Mouse (Mus musculus): ENCODE results near the gene Spop.

Gene Spop

GRCm38 (mm10) chr11:95417341-95417740, 3.5 kb downstream of the Spop start:
- DNase-seq (ENCODE audit: low spot score) = no peak

GRCm38 (mm10) chr11:95420880-95421435, 7.1 kb downstream of the Spop start:
- DNase-seq (ENCODE audit: low spot score) = no peak

GRCm38 (mm10) chr11:95423505-95423904, 9.6 kb downstream of the Spop start:
- no peak for DNase-seq (ENCODE audit: low spot score)

- DNase-seq (ENCODE audit: low spot score) = no peak
Observed at GRCm38 (mm10) chr11:95431344-95431743, 17.5 kb downstream of the Spop start.

GRCm38 (mm10) chr11:95432194-95432593, 18.3 kb downstream of the Spop start:
- DNase-seq (ENCODE audit: low spot score) = no peak

- DNase-seq (ENCODE audit: low spot score) = no peak
Observed at GRCm38 (mm10) chr11:95445371-95445770, 31.5 kb downstream of the Spop start.

- no peak for DNase-seq (ENCODE audit: low spot score)
Observed at GRCm38 (mm10) chr11:95446580-95447305, 32.9 kb downstream of the Spop start.

GRCm38 (mm10) chr11:95448346-95448745, 34.5 kb downstream of the Spop start:
- DNase-seq (ENCODE audit: low spot score) = no peak

GRCm38 (mm10) chr11:95455331-95455730, 41.5 kb downstream of the Spop start:
- DNase-seq (ENCODE audit: low spot score) = no peak

GRCm38 (mm10) chr11:95460872-95461271, 47.0 kb downstream of the Spop start:
- DNase-seq (ENCODE audit: low spot score) = no peak

GRCm38 (mm10) chr11:95462168-95462567, 48.3 kb downstream of the Spop start:
- DNase-seq (ENCODE audit: low spot score) = no peak

GRCm38 (mm10) chr11:95467731-95468130, 53.9 kb downstream of the Spop start:
- no peak for DNase-seq (ENCODE audit: low spot score)

GRCm38 (mm10) chr11:95472942-95473341, 59.1 kb downstream of the Spop start:
- DNase-seq (ENCODE audit: low spot score) = no peak

- DNase-seq (ENCODE audit: low spot score) = no peak
Observed at GRCm38 (mm10) chr11:95473456-95473855, 59.6 kb downstream of the Spop start.

GRCm38 (mm10) chr11:95476323-95476722, 62.4 kb downstream of the Spop start:
- DNase-seq (ENCODE audit: low spot score) = no peak

GRCm38 (mm10) chr11:95479458-95479857, 65.6 kb downstream of the Spop start:
- no peak for DNase-seq (ENCODE audit: low spot score)

GRCm38 (mm10) chr11:95480662-95481061, 66.8 kb downstream of the Spop start:
- DNase-seq (ENCODE audit: low spot score) = no peak

- no peak for DNase-seq (ENCODE audit: low spot score)
Observed at GRCm38 (mm10) chr11:95485634-95486033, 71.8 kb downstream of the Spop start.

GRCm38 (mm10) chr11:95487237-95487636, 73.4 kb downstream of the Spop start:
- DNase-seq (ENCODE audit: low spot score) = no peak

GRCm38 (mm10) chr11:95490104-95490503, 76.2 kb downstream of the Spop start:
- DNase-seq (ENCODE audit: low spot score) = no peak

GRCm38 (mm10) chr11:95492256-95492655, 78.4 kb downstream of the Spop start:
- DNase-seq (ENCODE audit: low spot score) = no peak

- no peak for DNase-seq (ENCODE audit: low spot score)
Observed at GRCm38 (mm10) chr11:95493010-95493409, 79.1 kb downstream of the Spop start.

- no peak for DNase-seq (ENCODE audit: low spot score)
Observed at GRCm38 (mm10) chr11:95493950-95494349, 80.1 kb downstream of the Spop start.

- no peak for DNase-seq (ENCODE audit: low spot score)
Observed at GRCm38 (mm10) chr11:95494374-95494773, 80.5 kb downstream of the Spop start.

Data from MN1 (cell line).